Mouse (Mus musculus) lung, adult 2 months (tissue): ENCODE data around the gene Camk1d.

Source experiments
- CTCF ChIP-seq: fragments of 200-500 bp; IDR thresholded peaks from 2 replicates; pipeline ENCODE4 v1.5.1; 2011; ENCODE audit warnings: mild to moderate bottlenecking, low read length, control low read depth; ENCODE audit not compliant: insufficient read depth
- POLR2A ChIP-seq: fragments of 200-500 bp; IDR thresholded peaks from 2 replicates; pipeline ENCODE4 v1.6.1; 2011; ENCODE audit warnings: low read depth, mild to moderate bottlenecking, control low read depth, low read length, borderline replicate concordance; ENCODE audit errors: extremely low read depth

- no peak for TF ChIP-seq CTCF
- TF ChIP-seq POLR2A = no peak
Observed at GRCm38 (mm10) chr2:5599713-5600112, 114.6 kb downstream of the Camk1d start.
